Mouse (Mus musculus): ENCODE measurements around the gene Coro1c. TPM values are rescaled to one million over a fixed set of nuclear protein-coding genes. Genes with fewer than 3 reads are reported as not detected.

The Coro1c gene
- polyA plus RNA-seq, 1 experiment from 2014 or later = 93.6 TPM

DNA sequence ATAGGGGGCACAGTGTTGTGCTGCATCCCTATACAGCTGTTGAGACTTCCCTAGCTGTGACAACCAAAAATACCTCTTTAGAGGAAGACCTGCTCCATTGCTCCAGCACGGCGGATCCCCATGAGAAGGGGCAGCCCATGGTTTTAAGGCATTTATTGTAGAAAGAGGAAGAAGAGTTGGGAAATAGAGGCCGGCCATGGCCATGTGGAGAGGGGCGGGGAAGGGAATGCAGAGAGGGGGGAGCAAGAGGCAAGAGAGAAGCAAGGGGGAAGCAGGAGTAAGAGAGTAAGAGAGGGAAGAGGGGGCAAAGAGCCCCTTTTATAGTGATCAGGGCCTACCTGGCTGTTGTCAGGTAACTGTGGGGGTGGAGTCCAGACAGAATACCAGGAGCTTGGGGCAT, 98.4 kb downstream of the Coro1c start:
- DNase-seq (ENCODE audit: low spot score) = no peak
- WGBS = 94% methylated on average over 4 of the region's 4 CpGs

DNA sequence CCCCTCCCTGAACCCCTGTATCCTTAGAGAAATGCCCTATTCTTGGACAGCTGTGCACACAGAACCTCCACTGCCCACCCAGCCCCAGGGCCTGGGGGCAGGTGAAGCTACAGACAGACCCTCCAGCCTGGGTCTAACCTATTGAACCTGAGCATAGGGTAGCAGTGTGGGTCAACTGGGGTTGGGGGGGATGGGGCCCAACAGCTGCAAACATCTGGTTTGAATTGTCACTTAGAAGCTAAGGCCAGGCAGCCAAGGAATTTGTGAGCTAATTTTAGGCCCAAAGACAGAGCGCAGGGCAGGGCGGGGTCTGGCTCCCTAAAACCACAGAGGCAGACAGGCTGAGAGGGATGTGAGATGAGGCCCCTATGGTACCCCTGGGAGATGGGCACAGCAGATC, 100.4 kb downstream of the Coro1c start:
- Histone ChIP-seq H3K9ac (ENCODE audit: low read length) (no peak overlapping the region), H3K4me3 (ENCODE audit: low read depth, low read length) (no peak overlapping the region), H3K9me3 (ENCODE audit: control insufficient read depth, low read length) (no peaks in the 10 kb centered on the region), H3K27ac (replicated peaks) (no peak overlapping the region), H3K4me2 (replicated peaks; ENCODE audit: low read depth) (no peak overlapping the region), H3K27me3 (ENCODE audit: control insufficient read depth, insufficient read depth, low read length) (no peaks in the 10 kb centered on the region), H3K36me3 (ENCODE audit: control insufficient read depth, insufficient read depth, low read length) (no peaks in the 10 kb centered on the region), H3K4me1 (replicated peaks; ENCODE audit: control insufficient read depth, insufficient read depth) (no peaks in the 10 kb centered on the region; the same call in 1 of the 2 replicates)
- DNase-seq (ENCODE audit: low spot score) (no peak), ATAC-seq (ENCODE audit: low FRiP score, low TSS enrichment) (peak; percentile 57; the same call in 1 of the 2 replicates)
- 51% methylated on average over 2 of the region's 2 CpGs for WGBS
- TF ChIP-seq CTCF (IDR thresholded peaks at IDR 0.05; ENCODE audit: low read depth) = no peak
- no peak for TF ChIP-seq EP300 (optimal IDR thresholded peaks at IDR 0.05)

More for the DNA sequence above, 98.4 kb downstream of the Coro1c start:
- ATAC-seq (ENCODE audit: low FRiP score, low TSS enrichment) = no peak
- Histone ChIP-seq H3K4me1 (replicated peaks; ENCODE audit: control insufficient read depth, insufficient read depth) (no peaks in the 10 kb centered on the region; the same call in 1 of the 2 replicates), H3K27me3 (ENCODE audit: control insufficient read depth, insufficient read depth, low read length) (no peaks in the 10 kb centered on the region), H3K4me3 (ENCODE audit: low read depth, low read length) (no peak overlapping the region), H3K9me3 (ENCODE audit: control insufficient read depth, low read length) (no peaks in the 10 kb centered on the region), H3K9ac (ENCODE audit: low read length) (no peak overlapping the region), H3K4me2 (replicated peaks; ENCODE audit: low read depth) (no peak overlapping the region), H3K36me3 (ENCODE audit: control insufficient read depth, insufficient read depth, low read length) (no peaks in the 10 kb centered on the region), H3K27ac (replicated peaks) (no peak overlapping the region)
- TF ChIP-seq CTCF (IDR thresholded peaks at IDR 0.05; ENCODE audit: low read depth) (no peak), EP300 (optimal IDR thresholded peaks at IDR 0.05) (no peak)

DNA sequence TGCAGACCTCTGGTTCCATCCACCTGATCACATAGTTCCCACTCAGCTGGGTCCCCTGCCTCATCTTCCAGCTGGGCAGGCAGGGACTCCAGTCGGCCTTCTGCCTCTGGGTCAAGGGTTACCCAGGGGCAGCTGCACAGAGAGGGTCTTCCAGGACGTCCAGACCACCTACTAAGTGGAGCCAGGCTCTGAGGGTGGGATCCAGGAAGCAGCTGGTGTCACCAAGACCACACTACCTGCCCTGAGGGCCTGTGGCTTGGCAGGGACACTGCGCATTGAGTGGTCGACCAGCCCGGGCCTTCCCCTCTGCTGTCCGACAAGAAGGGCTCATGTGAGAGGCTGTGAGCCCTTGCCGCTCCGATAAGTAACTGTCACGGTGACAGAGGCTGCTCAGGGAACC, 100.8 kb downstream of the Coro1c start:
- WGBS = 59% methylated on average over 9 of the region's 9 CpGs
- ATAC-seq (ENCODE audit: low FRiP score, low TSS enrichment) (no peak), DNase-seq (ENCODE audit: low spot score) (no peak)
- H3K4me2 ChIP-seq (replicated peaks; ENCODE audit: low read depth) = no peak overlapping the region
- no peaks in the 10 kb centered on the region for H3K36me3 ChIP-seq (ENCODE audit: control insufficient read depth, insufficient read depth, low read length)
- no peak for TF ChIP-seq EP300 (optimal IDR thresholded peaks at IDR 0.05)
- TF ChIP-seq CTCF (IDR thresholded peaks at IDR 0.05; ENCODE audit: low read depth) = no peak
- H3K4me1 ChIP-seq (replicated peaks; ENCODE audit: control insufficient read depth, insufficient read depth) = no peaks in the 10 kb centered on the region; the same call in 1 of the 2 replicates
- no peaks in the 10 kb centered on the region for H3K27me3 ChIP-seq (ENCODE audit: control insufficient read depth, insufficient read depth, low read length)
- H3K9me3 ChIP-seq (ENCODE audit: control insufficient read depth, low read length) = no peaks in the 10 kb centered on the region
- no peak overlapping the region for H3K27ac ChIP-seq (replicated peaks)
- H3K9ac ChIP-seq (ENCODE audit: low read length) = no peak overlapping the region
- no peak overlapping the region for H3K4me3 ChIP-seq (ENCODE audit: low read depth, low read length)

DNA sequence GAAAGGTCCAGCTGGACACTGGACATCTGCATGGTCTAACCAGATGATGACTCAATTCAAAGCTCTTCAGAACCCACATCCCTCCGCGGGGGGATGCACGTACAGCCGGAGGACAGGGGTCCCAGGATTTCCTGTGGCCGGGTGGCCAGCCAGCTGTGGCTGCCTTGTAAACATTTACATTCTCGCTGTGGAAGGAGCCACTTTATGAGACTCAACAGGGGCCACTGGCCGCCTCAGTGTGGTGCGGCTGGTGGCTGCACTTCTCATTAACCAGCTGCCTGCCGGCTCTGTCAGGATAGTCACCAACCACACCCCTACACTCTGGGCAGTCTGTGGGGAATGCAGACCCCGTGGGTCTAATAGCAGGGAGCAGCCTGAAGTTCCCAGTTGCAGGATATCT, 102.1 kb downstream of the Coro1c start:
- Histone ChIP-seq H3K9me3 (ENCODE audit: control insufficient read depth, low read length) (no peaks in the 10 kb centered on the region), H3K4me1 (replicated peaks; ENCODE audit: control insufficient read depth, insufficient read depth) (no peaks in the 10 kb centered on the region; the same call in 1 of the 2 replicates), H3K27me3 (ENCODE audit: control insufficient read depth, insufficient read depth, low read length) (no peaks in the 10 kb centered on the region), H3K9ac (ENCODE audit: low read length) (no peak overlapping the region), H3K4me3 (ENCODE audit: low read depth, low read length) (no peak overlapping the region), H3K36me3 (ENCODE audit: control insufficient read depth, insufficient read depth, low read length) (no peaks in the 10 kb centered on the region), H3K27ac (replicated peaks) (no peak overlapping the region), H3K4me2 (replicated peaks; ENCODE audit: low read depth) (no peak overlapping the region)
- DNase-seq (ENCODE audit: low spot score) (no peak), ATAC-seq (ENCODE audit: low FRiP score, low TSS enrichment) (peak; percentile 30; the same call in 1 of the 2 replicates)
- WGBS = 5% methylated on average over 10 of the region's 10 CpGs
- TF ChIP-seq CTCF (IDR thresholded peaks at IDR 0.05; ENCODE audit: low read depth) (no peak), EP300 (optimal IDR thresholded peaks at IDR 0.05) (no peak)

DNA sequence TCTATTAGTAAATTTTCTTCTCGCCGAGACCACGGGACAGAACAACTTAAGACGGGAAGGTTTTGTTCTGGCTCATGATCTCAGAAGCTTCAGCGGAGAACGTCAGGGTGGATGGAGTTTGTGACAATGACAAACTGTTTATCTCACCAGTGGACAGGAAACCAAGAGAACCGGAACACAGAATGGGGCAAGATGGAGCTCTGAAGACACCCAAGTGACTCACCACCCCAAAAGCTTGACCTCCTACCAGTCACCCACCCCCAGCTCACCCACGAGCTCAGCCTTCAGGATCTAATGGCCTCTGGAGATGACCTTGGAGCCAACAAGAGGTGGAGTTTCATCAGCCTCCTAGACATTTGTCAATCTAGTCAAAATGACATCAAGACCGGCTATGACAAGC, 103.3 kb downstream of the Coro1c start:
- Histone ChIP-seq H3K4me3 (ENCODE audit: low read depth, low read length) (no peak overlapping the region), H3K4me2 (replicated peaks; ENCODE audit: low read depth) (no peak overlapping the region), H3K9me3 (ENCODE audit: control insufficient read depth, low read length) (no peaks in the 10 kb centered on the region), H3K27ac (replicated peaks) (no peak overlapping the region), H3K9ac (ENCODE audit: low read length) (no peak overlapping the region), H3K36me3 (ENCODE audit: control insufficient read depth, insufficient read depth, low read length) (no peaks in the 10 kb centered on the region), H3K4me1 (replicated peaks; ENCODE audit: control insufficient read depth, insufficient read depth) (no peaks in the 10 kb centered on the region; the same call in 1 of the 2 replicates), H3K27me3 (ENCODE audit: control insufficient read depth, insufficient read depth, low read length) (no peaks in the 10 kb centered on the region)
- WGBS = 76% methylated on average over 9 of the region's 9 CpGs
- ATAC-seq (ENCODE audit: low FRiP score, low TSS enrichment) (no peak), DNase-seq (ENCODE audit: low spot score) (no peak)
- TF ChIP-seq CTCF (IDR thresholded peaks at IDR 0.05; ENCODE audit: low read depth) (no peak), EP300 (optimal IDR thresholded peaks at IDR 0.05) (no peak)

DNA sequence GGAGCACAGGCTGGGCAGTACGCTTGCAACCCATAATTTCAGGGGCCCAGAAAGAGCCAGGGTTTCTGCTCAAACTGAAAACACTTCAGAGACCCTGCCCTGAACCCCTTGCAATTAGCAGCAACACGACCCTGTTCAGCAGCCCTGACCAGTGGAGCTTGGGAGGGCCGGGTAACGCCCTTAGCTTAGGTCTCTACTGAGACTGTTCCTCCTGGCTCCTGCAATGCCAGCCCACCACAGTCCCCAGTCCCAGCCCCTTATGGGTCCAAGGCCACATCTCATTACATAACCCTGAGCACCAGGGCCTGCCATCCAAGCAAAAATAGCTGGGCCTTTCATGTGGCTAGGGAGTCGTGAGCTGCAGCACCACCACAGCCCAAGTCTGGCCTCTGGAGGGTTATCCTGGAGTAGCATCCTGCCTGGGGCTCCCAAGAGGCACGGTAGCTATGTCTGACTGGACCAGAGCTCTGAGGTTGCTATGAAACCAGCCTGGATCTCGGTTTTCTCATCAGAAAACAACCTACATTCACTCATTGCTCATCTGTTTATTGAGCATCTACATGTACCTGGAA, 104.1 kb downstream of the Coro1c start:
- Histone ChIP-seq H3K4me2 (replicated peaks; ENCODE audit: low read depth) (no peak overlapping the region), H3K27me3 (ENCODE audit: control insufficient read depth, insufficient read depth, low read length) (no peaks in the 10 kb centered on the region), H3K36me3 (ENCODE audit: control insufficient read depth, insufficient read depth, low read length) (no peaks in the 10 kb centered on the region), H3K4me1 (replicated peaks; ENCODE audit: control insufficient read depth, insufficient read depth) (no peaks in the 10 kb centered on the region; the same call in 1 of the 2 replicates), H3K27ac (replicated peaks) (no peak overlapping the region), H3K9me3 (ENCODE audit: control insufficient read depth, low read length) (no peaks in the 10 kb centered on the region), H3K9ac (ENCODE audit: low read length) (no peak overlapping the region), H3K4me3 (ENCODE audit: low read depth, low read length) (no peak overlapping the region)
- TF ChIP-seq CTCF (IDR thresholded peaks at IDR 0.05; ENCODE audit: low read depth) (peak; percentile 41), EP300 (optimal IDR thresholded peaks at IDR 0.05) (no peak)
- DNase-seq (ENCODE audit: low spot score) (no peak), ATAC-seq (ENCODE audit: low FRiP score, low TSS enrichment) (no peak)
- 65% methylated on average over 7 of the region's 7 CpGs for WGBS

Measured in stomach, postnatal 0 days (tissue).